Mouse (Mus musculus) adipocyte (in vitro differentiated cells): ENCODE results near the gene Calcoco1.

Experiments used
- DNase-seq: peaks from one replicate; pipeline ENCODE4 v3.0.0-alpha.2; 2016; ENCODE audit warnings: low spot score

Gene Calcoco1

DNA sequence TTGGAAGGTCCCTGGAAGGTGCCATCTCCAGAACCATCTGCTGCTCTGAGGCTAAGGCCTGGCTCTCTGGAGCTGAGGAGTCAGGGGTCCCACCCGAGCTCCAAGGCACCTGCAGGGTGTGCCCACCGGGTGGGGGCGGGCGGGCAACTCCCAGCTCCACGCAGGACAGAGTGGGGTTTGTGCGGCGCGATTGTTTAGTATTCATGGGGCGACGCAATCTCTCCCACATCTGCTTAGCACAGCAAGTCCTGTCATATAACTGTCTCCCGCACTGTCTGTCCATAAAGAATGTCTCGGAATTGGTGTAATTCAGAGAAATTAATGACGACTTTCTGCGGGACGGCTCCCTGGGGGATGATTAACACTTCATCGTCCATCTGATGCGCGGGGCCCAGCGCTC lies 15.1 kb upstream of the Calcoco1 start:
- DNase-seq = no peak

DNA sequence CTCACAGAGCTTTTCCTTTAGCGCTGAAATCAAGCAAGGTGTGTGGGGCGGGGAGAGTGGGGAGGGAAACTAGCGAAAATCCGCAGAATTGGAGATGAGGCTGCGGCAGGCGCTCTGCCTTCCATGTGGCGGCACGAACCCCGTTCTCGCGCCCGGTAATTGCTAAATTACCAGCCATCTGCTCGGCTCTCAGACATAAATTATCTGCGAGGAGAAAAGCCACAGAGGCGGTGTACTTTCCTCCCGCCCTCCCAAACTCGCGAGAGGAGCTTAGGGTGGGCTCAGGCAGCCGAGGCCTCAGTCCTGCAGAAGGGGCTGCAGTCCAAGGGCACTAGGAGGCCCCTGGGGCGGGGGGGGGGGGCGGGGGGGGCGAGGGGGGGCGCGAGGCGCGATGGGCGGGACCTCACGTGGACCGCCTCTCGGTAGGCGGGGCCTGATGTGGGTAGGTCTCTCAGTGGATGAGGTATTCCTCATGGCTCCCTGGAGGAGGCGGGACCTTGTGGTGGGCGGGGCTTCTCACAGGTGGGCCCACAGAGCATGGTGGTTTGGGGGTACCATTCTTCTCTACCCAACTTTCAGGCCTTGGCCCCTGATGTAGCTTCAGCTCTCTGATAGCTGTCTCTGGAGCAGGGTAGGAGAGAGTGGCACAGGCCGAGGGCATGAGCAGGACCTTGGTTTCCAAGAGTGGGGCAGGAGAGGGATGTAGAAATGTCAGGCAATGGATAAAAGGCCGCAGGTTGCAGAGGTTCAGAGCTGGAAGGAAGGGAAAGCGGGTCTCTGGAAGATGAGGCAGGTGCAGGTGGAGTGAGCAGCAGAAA lies 14.4 kb upstream of the Calcoco1 start:
- DNase-seq = no peak

DNA sequence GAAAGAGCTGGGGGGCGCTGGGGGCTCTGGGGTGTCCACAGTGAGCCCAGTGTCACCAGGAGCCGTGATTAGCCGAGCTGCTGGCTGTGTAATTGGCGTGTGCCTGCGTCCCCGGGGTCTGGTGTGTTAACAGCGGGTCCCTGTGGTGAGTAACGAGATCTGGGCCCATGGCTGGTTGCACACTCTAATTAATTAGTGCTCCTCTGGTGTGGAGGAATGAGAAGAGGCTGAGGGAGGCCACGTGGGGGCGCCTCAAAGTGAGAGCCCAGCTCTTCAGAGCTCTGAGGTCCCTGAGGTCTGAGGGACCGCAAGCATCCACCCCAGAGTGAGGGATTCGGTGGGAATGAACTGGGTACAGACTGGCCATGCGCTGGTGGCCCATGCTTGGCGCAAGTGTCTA lies 13.1 kb upstream of the Calcoco1 start:
- no peak for DNase-seq

DNA sequence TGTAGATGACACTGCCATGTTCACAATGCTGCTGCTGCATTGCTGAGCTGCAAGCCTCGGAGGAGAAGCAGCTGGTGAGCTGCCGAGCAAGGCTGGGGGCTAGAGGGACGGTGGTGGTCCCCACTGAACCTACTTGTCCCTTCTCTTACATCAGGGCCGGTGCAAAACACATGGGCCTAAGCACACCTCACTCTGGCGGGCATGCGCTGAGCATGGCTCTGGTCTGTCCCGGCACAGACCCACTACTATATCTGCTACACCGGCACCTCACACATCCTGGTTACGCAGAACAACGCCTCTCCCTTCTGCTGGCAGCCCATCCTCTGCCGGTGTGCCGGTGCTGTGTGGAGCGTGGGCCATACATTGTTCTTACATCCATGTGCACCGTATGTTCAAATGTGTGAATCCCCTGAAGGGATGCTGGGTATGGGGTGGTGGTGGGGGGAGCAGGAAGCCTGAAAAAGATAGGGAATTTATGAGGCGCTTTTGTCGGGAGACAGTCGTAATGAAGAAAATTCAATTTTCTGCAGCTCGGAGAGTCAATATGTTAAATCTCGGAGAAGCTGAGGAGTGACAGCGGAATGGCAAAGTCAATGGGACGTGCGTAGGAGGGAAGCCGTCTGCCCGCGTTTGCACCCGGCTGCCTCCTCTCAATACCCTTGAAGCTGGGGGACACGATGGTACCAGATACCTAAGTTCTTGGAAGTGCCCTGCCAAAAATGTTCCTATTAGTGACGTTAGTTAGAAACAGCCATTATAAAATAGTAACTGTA lies 12.0 kb upstream of the Calcoco1 start:
- no peak for DNase-seq

DNA sequence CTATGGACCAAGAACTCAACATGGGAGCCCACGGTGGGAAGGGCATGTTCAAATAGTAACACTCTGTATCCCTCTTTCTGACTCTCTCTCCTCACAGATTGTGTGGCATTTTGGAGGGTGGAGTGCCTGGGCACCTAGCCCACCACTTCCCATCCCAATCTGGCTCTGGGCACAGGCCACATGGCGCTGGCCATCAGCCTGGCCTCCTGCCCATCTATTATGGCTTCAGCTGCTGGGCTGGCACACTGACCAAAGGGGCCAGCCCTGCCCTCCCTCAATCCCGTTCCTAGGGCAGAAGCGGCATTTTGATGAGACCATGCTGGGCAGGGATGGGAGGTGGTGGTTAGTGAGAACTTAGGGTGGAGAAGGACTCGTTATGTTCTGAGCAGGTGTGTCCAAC lies 11.3 kb upstream of the Calcoco1 start:
- no peak for DNase-seq

DNA sequence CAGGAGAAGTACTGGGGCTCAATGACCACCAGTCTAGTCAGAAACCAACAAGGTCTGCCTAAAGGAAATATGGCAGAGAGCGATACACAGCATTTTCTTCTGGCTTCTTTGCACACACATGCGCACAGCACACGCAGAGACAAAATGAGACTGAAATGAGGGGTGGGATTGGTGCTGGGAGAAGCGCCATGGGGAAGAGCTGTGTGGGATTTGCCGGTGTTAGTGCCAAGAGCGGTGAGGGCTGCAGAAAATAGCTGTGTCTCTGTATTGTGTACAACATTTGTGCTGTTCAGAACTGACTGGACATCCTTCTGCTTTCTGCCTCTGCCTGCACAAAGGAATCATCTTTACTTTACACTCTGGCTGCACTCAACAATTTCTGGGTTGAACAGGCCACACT lies 10.4 kb upstream of the Calcoco1 start:
- DNase-seq = no peak

DNA sequence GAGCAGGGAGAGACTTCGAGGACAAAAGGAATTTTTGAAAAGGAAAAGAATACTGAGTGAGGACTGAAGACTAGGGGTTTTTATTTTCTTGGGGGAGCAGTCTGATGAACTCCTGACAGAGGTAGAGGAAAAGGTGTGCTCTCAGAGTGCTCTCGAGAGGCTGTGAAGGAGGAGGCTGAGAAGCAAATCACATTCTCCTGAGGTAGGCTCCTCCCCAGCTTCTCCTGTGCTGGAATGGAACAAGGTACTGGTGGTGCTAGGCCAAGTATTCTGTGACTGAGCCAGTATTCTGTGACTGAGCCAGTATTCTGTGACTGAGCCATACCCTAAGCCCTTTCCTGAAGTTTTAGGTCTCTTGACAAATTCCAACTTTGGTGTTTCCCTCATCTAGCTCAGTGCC lies 6.0 kb upstream of the Calcoco1 start:
- DNase-seq = no peak

DNA sequence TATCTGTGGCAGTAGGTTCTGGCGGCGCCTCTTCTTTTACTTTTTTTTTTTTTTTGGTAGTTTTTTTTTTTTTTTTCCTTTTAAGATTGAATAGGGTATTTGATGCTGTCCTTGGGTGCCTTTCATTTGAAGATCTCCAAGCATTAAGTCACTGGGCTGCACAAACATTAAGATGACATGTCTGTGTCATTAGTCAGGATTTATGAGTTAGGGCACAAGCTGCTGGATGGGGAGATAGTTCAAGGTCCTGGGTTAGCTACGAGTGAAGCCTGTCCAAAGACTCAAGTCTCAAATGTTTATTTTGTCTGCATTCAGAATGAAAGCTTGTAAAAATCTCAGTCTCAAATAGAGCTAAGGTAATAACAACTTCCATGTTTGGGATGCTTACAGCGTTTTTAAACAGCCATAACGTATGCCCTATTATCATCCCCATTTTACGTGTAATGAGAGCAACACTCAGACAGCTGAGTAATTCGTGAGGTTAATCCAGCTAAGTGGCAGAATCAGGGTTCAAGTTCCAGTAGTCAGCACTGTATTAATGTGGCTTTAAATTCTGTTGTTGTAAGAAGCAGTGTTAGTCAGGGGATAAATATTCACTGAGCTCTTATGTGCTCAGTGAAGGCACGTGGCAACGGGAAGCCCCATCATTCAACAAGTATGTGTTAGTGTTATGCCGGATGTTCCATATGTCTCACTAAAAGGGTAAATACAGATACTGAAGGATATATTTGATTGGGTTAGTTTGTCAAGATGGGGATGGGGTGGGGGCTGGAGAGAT lies 1.6 kb upstream of the Calcoco1 start:
- DNase-seq = no peak

DNA sequence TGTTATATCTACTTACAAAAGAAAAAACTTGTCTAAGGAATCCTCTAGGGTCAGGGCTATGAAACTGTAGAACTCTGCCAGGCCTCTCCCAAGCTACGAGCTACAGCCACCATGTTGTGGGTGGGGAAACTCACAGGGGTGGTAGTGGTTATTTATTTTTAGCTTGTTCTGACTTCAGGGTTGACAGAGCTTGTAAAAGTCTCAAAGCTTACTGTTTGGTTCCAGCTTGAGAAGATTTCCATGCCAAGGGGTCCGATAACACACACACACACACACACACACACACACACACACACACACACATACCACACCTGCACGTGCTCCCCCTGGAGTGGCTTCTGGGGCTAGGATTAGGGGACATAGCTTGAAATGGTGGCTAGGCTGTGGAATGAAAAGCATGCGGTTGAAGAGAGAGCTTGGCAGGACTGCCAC lies 538 bp upstream of the Calcoco1 start:
- no peak for DNase-seq

DNA sequence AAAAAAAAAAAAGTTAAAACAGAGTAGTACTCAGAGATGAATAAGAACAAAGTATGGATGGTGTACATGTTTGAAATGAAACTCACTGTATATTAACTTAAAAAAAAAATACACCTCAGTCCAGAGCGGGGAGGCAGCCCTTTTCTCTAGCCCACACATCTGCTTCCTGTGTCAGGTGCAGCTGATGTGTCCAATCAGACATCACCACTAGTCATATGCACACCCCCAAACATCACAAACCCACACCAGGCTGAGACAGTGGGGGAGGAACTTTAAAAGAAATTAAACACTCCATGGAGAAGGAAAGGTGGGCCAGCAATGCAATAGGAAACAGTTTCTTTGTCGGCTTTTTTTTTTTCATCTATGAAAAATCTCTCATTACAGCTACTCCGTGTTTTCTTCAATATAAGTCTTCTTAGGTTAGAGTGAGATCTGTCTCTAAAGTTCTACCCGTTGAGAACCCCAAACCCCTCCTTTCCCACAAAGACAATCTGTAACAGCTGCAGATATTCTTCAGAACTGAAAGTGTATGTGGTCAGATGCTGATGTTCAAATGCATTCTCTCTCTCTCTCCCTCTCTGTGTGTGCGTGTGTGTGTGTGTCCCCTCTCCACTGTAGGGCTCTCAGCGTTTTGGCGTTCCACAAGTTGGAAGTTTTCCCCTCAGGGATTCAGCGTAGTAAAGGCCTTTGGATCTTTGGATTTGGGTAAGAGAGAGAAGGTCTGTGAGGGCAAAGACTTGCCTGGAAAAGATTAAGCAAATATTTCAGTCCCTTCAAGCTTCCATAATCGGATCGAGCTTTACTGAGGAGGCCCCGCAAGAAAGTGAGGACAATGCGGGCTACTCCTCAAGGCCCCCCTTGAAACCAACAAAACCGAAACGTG lies 721 bp downstream of the Calcoco1 start:
- peak; percentile 54 for DNase-seq

DNA sequence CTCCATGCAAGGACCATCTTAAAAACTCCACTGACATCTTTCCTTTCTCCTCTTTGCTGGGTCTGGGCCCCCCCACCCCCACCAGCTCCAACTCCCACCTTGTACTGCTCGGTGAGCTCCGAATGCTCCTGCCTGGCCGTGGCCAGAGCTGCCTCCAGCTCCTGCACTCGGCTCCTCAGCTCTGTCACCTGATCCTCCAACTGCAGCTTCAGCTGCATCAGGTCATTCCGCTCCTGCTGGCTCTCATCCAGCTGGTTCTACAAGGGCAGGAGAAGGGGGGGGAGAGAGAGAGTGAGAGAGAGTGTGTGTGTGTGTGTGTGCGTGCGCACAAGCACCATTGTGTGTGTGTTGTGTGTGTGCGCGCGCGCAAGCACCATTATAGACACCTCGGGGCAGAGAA lies 5.8 kb downstream of the Calcoco1 start:
- DNase-seq = no peak

DNA sequence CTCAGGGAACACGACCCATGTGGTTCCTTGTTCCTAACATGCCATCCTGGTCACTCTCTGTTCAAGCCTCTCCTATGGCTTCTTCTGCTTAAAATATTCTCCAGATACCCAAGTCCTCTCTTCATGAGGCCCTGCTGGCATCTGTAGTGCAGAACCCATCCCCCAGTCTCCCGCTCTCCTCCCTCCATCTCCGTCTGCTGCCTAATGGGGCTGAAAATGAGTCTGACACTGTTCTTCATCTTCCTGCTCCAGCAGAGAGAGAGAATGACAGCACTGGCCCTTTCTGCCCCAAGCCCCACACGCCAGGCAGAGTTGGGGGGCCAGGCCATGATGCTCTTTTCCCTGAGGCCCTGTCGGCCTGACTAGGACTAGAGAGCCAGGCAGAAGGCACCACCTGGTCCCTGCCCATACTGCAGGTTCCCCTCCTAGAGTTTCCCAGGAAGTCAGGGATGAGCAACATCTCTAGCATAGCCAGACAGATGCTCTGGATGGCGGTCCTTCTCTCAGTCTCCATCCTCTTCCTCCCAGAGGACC lies 14.2 kb downstream of the Calcoco1 start:
- DNase-seq = no peak

DNA sequence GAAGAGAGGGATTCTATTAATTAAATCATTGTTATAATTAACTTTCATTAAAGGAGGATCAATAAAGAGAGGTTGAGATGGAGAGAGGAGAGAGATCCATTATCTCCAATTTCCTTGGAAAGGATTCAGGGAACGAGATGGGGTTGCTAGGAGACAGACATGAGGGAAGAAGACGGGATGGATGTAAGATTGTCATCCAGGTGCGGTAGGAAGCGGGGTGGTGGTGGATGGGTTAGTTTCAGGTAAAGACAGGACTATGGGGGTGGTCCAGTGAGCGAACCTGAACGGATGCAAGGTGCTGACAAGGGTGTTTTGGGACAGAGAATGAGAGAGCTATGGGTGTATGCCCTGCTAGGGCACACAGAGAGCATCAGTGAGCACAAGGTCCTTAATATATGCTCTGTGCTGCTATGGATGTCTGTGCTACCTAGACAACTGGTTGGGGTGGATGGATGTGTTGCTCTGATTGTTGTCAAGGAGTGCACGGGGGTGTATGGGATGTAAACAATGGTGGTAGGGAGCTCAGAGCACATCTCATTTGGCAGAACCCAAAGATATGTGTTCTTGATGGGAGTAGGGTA lies 16.0 kb downstream of the Calcoco1 start:
- DNase-seq = no peak

DNA sequence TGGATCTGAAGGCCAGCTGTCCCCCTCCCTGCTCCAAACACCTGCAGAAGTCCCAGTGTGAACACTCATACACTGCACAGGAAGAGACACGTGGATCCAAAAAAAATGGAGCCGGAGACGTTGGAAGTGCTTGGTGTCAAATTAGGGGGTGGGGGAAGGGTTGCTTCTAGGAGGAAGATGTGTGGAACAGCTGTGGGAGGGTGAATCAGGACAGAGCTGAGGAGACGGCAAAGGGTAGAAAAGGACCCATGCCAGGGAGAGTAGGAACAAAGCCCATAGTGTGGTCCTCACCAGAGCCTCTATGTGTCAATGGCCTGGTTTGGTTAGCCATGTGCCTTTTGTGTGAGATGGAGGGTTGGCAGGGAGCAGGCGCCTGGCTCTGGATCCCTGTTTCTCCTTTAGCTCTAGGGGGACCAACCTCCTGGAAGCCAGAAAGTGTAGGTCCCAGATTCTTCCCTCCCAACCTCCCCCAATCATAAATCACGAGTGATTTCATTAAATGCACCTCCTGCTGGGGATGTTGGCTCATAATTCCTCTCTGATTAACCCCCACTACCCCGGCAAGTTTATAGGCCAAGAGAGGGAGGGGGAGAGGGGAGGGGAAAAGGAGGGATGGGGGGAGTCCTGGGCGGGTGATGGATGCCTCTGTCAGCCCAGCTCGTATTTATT lies 16.6 kb downstream of the Calcoco1 start:
- DNase-seq = no peak

DNA sequence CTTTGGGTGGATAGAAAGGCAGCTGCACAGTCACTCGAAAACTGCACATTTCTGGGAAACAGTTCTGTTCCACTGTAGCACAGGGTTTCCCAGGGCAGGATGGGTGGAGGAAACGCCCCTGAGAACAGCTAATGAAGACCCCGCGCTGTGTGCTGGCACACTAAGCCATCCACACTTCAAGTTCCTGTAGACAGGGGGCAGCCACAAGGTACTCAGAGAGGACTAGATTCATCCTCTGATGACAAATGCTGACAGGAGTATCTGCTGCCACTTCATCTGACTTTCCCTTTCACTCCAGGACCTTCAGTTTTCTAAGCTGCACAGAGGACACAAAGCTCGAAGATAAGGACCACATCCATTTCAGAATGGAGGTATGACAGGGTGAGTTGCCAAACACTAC lies 17.2 kb downstream of the Calcoco1 start:
- DNase-seq = no peak

DNA sequence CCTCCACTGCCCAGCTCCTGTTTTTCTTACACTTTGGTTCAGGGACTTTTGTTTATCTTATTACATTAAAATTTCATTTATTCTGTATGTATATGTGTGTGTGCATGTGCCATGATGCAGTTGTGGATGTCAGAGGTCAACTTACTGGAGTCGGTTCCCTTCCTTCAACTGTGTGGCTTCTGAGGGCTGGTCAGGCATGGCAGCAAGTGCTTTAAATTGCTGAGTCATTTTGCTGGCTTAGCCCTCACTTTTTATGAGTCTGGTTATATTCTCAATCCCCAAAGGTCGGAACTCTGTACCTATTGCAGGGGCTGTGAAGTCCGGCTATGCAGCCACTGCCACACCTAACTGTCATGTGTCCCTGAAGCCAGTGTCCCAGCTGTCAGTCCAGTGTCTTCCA lies 19.0 kb downstream of the Calcoco1 start:
- no peak for DNase-seq

DNA sequence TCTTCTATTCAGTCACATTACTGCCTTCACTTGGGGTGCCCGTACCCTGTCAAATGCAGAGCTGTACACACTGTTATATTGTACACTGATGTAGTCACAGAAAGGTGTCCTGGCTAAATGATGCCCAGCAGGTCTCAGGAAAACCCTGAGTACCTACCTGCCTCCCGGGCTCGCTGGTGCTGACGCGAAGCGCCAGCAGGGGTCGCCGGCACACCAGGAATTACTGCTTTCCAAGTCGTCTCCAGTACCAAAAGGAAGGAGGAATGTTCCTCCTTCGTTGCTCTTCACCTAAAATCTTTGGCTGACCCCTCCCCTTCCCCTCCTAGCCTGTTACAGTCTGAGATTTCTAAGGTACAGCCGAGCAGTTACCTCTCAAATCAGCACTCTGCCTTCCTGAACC lies 23.8 kb downstream of the Calcoco1 start:
- peak; percentile 74 for DNase-seq

DNA sequence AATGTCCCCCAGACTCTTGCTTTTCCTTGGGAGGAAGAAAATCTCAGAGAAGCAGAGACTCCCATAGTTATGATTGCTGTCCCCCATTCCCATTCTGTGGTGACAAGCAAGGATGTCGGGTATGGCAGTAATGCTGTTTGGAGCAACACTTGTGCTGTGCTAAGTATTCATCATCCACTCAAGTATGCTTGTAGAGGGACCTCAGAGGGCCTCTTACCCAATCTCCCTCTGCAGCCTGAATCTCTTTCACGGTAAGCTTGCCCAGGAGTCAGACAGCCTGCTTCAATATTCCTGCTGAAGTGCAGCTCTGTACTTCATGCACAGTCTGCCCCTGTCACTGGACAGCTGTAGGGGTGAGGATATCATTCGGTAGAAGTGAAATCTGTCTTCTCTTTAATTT lies 25.1 kb downstream of the Calcoco1 start:
- no peak for DNase-seq

DNA sequence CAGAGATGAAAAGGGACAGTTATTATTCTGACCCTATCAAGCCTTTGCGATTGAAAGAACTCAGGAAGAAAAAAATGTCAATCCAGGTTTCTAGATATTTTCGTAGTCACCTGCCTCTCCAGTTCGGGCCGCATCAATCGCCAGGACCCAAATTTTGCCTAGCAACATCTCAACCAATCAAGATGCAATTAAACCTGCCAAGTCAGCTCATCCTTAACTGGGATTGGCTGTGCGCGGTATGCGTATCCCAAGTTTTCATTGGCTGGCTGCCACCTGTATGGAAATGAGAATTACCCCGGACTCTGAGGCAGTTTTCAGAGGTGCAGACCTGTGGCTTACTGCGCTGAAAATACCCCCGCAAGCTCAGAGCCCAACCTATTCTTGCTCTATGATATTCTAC lies 28.4 kb downstream of the Calcoco1 start:
- no peak for DNase-seq

DNA sequence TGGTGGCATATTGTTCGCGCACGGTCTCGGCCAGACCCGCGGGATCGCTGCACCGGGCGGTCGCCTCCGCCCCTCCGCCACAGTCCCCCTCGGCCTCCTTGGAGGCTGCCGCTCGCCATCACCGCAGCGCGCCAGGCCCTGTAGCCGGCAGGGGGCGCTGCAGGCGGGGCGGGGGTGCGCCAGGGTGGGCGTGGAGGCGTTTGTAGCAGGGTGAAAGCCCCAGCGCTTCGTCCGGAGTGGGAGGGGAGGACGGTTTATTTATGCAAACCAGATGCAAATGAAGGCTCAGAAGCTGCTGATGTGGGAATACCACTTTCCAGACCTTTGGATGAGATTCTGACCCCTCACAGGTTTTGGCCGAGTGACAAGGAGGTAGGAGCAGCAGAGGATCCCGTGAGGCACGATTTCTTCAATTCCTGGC lies 29.0 kb downstream of the Calcoco1 start:
- no peak for DNase-seq
